Mouse (Mus musculus) MEL (cell line): ENCODE measurements around the gene Calhm6. TPM values are rescaled to one million over a fixed set of nuclear protein-coding genes. Genes with fewer than 3 reads are reported as not detected.

Source experiments
- DNase-seq: peaks from one replicate; pipeline ENCODE4 v3.0.0; 2011; ENCODE audit warnings: low read depth, low spot score
- H3K27ac ChIP-seq: 2 replicates; pipeline ENCODE4 v1.5.1; 2012; ENCODE audit warnings: low read depth, mild to moderate bottlenecking, control low read depth, low read length, moderate library complexity; ENCODE audit not compliant: control insufficient read depth
- H3K27me3 ChIP-seq, 2 experiments: fragments of 150-350 bp in 1 of 2; sonication (generic) in 1 of 2; 2 replicates each; pipeline ENCODE4 v1.6.1; 2012; ENCODE audit warnings: low read length in 2 of 2, mild to moderate bottlenecking in 2 of 2, improper control_type of control experiment in 1 of 2, moderate library complexity in 1 of 2; ENCODE audit not compliant: insufficient read depth in 2 of 2, control insufficient read depth in 1 of 2
- H3K36me3 ChIP-seq, 2 experiments: 2 replicates each; pipeline ENCODE4 v1.6.1; 2012 to 2014; ENCODE audit warnings: low read length in 2 of 2, improper control_type of control experiment in 1 of 2, inconsistent platforms in 1 of 2, mild to moderate bottlenecking in 1 of 2; ENCODE audit not compliant: insufficient read depth in 2 of 2, control insufficient read depth in 1 of 2
- H3K4me1 ChIP-seq, 2 experiments: fragments of 150-350 bp in 1 of 2; sonication (generic) in 1 of 2; 2 replicates each; pipeline ENCODE4 v1.6.1; 2012; ENCODE audit warnings: low read length in 2 of 2, improper control_type of control experiment in 1 of 2, mild to moderate bottlenecking in 1 of 2; ENCODE audit not compliant: insufficient read depth in 2 of 2, control insufficient read depth in 1 of 2
- H3K4me3 ChIP-seq, 2 experiments: fragments of 150-350 bp in 1 of 2; sonication (generic) in 1 of 2; 2 replicates each; pipeline ENCODE4 v1.5.1; 2012; ENCODE audit warnings: low read depth in 2 of 2, low read length in 2 of 2, mild to moderate bottlenecking in 2 of 2, moderate library complexity in 2 of 2, control low read depth in 1 of 2, improper control_type of control experiment in 1 of 2; ENCODE audit not compliant: control insufficient read depth in 1 of 2, insufficient read depth in 1 of 2
- H3K79me2 ChIP-seq: 2 replicates; pipeline ENCODE4 v1.6.1; 2012; ENCODE audit warnings: mild to moderate bottlenecking, low read length, moderate library complexity; ENCODE audit not compliant: control insufficient read depth, poor library complexity, insufficient read depth
- H3K9ac ChIP-seq: 2 replicates; pipeline ENCODE4 v1.6.1; 2012; ENCODE audit warnings: low read depth, mild to moderate bottlenecking, control low read depth, low read length, moderate library complexity; ENCODE audit not compliant: control insufficient read depth, poor library complexity, severe bottlenecking
- H3K9me3 ChIP-seq: fragments of 150-350 bp; sonication (generic); replicated peaks from 2 replicates; pipeline ENCODE4 v1.6.1; 2012; ENCODE audit warnings: mild to moderate bottlenecking, low read length, improper control_type of control experiment, moderate library complexity; ENCODE audit not compliant: insufficient read depth
- CHD2 ChIP-seq: IDR thresholded peaks from 2 replicates; pipeline ENCODE4 v1.6.1; 2011; ENCODE audit warnings: low read length, improper control_type of control experiment
- CTCF ChIP-seq, 3 experiments: IDR thresholded peaks in 2 of 3; conservative IDR thresholded peaks in 1 of 3; 2 replicates each; pipeline ENCODE4 v1.5.1; 2011 to 2012; ENCODE audit warnings: low read length in 3 of 3, low read depth in 2 of 3, mild to moderate bottlenecking in 2 of 3, improper control_type of control experiment in 1 of 3, inconsistent platforms in 1 of 3, mixed read lengths in 1 of 3, moderate library complexity in 1 of 3; ENCODE audit not compliant: control insufficient read depth in 1 of 3, insufficient read depth in 1 of 3, poor library complexity in 1 of 3, severe bottlenecking in 1 of 3
- ELF1 ChIP-seq: IDR thresholded peaks from 2 replicates; pipeline ENCODE4 v1.6.1; 2014; ENCODE audit warnings: low read depth, mild to moderate bottlenecking, inconsistent platforms, low read length, improper control_type of control experiment, moderate library complexity
- EP300 ChIP-seq, 2 experiments: IDR thresholded peaks; 2 replicates each; pipeline ENCODE4 v1.6.1; 2011; ENCODE audit warnings: improper control_type of control experiment in 2 of 2, low read length in 2 of 2, low read depth in 1 of 2, mild to moderate bottlenecking in 1 of 2
- ETS1 ChIP-seq: IDR thresholded peaks from 2 replicates; pipeline ENCODE4 v1.6.1; 2012; ENCODE audit warnings: low read depth, mild to moderate bottlenecking, inconsistent platforms, low read length, improper control_type of control experiment, moderate library complexity
- GATA1 ChIP-seq: IDR thresholded peaks from 2 replicates; pipeline ENCODE4 v1.6.1; 2011; ENCODE audit warnings: low read depth, low read length, improper control_type of control experiment
- HCFC1 ChIP-seq: IDR thresholded peaks from 2 replicates; pipeline ENCODE4 v1.6.1; 2012; ENCODE audit warnings: low read depth, mild to moderate bottlenecking, inconsistent platforms, low read length, improper control_type of control experiment, moderate library complexity
- KAT2A ChIP-seq: conservative IDR thresholded peaks from 2 replicates; pipeline ENCODE4 v1.6.1; 2012; ENCODE audit warnings: low read depth, low read length, improper control_type of control experiment, inconsistent platforms
- MAFK ChIP-seq: IDR thresholded peaks from 2 replicates; pipeline ENCODE4 v1.6.1; 2011; ENCODE audit warnings: low read depth, mild to moderate bottlenecking, low read length, improper control_type of control experiment, borderline replicate concordance
- MAX ChIP-seq: IDR thresholded peaks from 2 replicates; pipeline ENCODE4 v1.6.1; 2011; ENCODE audit warnings: low read length, improper control_type of control experiment
- MYC ChIP-seq: IDR thresholded peaks from 2 replicates; pipeline ENCODE4 v1.6.1; 2011; ENCODE audit warnings: low read depth, mild to moderate bottlenecking, low read length, improper control_type of control experiment, moderate library complexity
- NRF1 ChIP-seq: IDR thresholded peaks from 2 replicates; pipeline ENCODE4 v1.6.1; 2014; ENCODE audit warnings: low read depth, mild to moderate bottlenecking, inconsistent platforms, low read length, improper control_type of control experiment, moderate library complexity; ENCODE audit not compliant: poor library complexity, insufficient read depth, severe bottlenecking
- POLR2A ChIP-seq, 2 experiments: IDR thresholded peaks; 2 replicates each; pipeline ENCODE4 v1.6.1; 2011 to 2012; ENCODE audit warnings: low read length in 2 of 2, mild to moderate bottlenecking in 2 of 2, control low read depth in 1 of 2, improper control_type of control experiment in 1 of 2, low read depth in 1 of 2, moderate library complexity in 1 of 2; ENCODE audit not compliant: control insufficient read depth in 1 of 2, insufficient read depth in 1 of 2, poor library complexity in 1 of 2
- POLR2AphosphoS2 ChIP-seq: IDR thresholded peaks from 2 replicates; pipeline ENCODE4 v1.6.1; 2011; ENCODE audit warnings: low read length, improper control_type of control experiment
- RAD21 ChIP-seq: IDR thresholded peaks from 2 replicates; pipeline ENCODE4 v1.6.1; 2011; ENCODE audit warnings: mild to moderate bottlenecking, low read depth, low read length, improper control_type of control experiment
- TBP ChIP-seq: IDR thresholded peaks from 2 replicates; pipeline ENCODE4 v1.8.0; 2011; ENCODE audit warnings: low read depth, low read length, improper control_type of control experiment
- UBTF ChIP-seq: IDR thresholded peaks from 2 replicates; pipeline ENCODE4 v1.6.1; 2012; ENCODE audit warnings: low read depth, mild to moderate bottlenecking, inconsistent platforms, low read length, improper control_type of control experiment, moderate library complexity, borderline replicate concordance; ENCODE audit not compliant: insufficient read depth
- USF1 ChIP-seq: IDR thresholded peaks from 2 replicates; pipeline ENCODE4 v1.6.1; 2014; ENCODE audit warnings: low read depth, mild to moderate bottlenecking, inconsistent platforms, low read length, improper control_type of control experiment, moderate library complexity
- ZKSCAN1 ChIP-seq: IDR thresholded peaks from 2 replicates; pipeline ENCODE4 v1.6.1; 2012; ENCODE audit warnings: low read depth, mild to moderate bottlenecking, inconsistent platforms, low read length, improper control_type of control experiment, moderate library complexity
- ZNF384 ChIP-seq: IDR thresholded peaks from 2 replicates; pipeline ENCODE4 v1.6.1; 2012; ENCODE audit warnings: low read depth, mild to moderate bottlenecking, inconsistent platforms, low read length, improper control_type of control experiment
- polyA plus RNA-seq, 2 experiments: library from polyadenylated mRNA; stranded (reverse) in 1 of 2; unstranded in 1 of 2; fragments of >175 nt in 1 of 2; fragments of >200 nt in 1 of 2; gene quantifications; 2 replicates each; pipeline versions ENCODE4 v1.2.1 to v1.2.4; 2012; ENCODE audit warnings: low replicate concordance in 2 of 2, low read depth in 1 of 2; ENCODE audit not compliant: insufficient read length in 2 of 2, insufficient read depth in 1 of 2, missing spikeins in 1 of 2
- total RNA-seq: library from RNA; depleted of rRNA; stranded (reverse); fragments of 300-350 nt; gene quantifications from 2 replicates; pipeline ENCODE4 v1.2.3, GENCODE M21; 2012

Gene Calhm6
- total and polyA plus RNA-seq, 3 experiments: not detected

DNA sequence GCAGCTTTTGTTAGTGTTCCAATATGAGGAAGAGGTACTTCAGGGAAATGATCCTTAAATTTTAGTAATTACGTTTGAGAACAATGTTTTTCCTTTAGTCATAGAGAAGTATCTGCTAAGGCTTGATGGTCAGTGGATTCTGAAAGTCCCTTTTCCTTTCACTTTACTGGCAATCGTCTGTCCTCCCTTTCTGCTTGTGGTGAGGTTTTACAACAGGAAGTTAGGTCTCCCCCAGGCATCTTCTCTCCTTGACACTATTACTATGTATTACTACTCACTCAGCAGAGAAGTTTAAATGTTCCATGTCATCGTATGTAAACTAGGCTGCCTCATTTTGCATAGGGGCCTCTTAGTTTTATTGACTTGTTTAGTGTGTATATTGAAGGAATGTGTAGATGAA lies 38.3 kb downstream of the Calhm6 start:
- DNase-seq: no peak

DNA sequence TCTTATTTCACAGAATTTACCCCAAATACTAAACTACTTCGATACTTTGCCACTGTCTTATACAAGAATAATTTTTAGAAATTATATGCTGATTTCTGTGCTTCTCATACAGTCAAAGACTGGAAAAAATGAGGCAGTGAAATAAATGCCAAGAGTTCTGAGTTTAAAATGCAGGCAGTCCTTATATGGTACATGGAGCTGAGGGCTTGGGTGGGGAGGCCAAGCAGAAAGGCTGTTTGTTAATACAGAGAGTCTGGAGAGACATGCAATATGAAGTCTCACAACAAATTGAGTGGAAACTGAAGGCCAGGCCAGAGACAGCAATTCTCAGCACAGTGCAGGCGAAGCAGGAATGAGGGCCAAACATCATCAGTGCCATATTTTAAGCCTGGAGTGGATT lies 39.3 kb downstream of the Calhm6 start:
- no peak for TF ChIP-seq HCFC1
- TF ChIP-seq EP300 (IDR thresholded peaks at IDR 0.05; ENCODE audit: low read depth in 1 of 2, low read length in 2 of 2): no peak
- TF ChIP-seq UBTF: no peak
- no peak for TF ChIP-seq POLR2AphosphoS2
- no peak for TF ChIP-seq MAX
- no peak for TF ChIP-seq NRF1
- TF ChIP-seq ZNF384: no peak
- TF ChIP-seq MYC: no peak
- no peak for TF ChIP-seq USF1
- TF ChIP-seq ELF1: no peak
- no peak for TF ChIP-seq ETS1
- TF ChIP-seq MAFK: no peak
- TF ChIP-seq CTCF (IDR thresholded peaks at IDR 0.05 in 2 of 3, conservative IDR thresholded peaks at IDR 0.05 in 1 of 3; ENCODE audit: control insufficient read depth in 1 of 3, insufficient read depth in 1 of 3, low read depth in 2 of 3, low read length in 3 of 3, poor library complexity in 1 of 3, severe bottlenecking in 1 of 3): no peak
- TF ChIP-seq RAD21: no peak
- TF ChIP-seq POLR2A (IDR thresholded peaks at IDR 0.05; ENCODE audit: control insufficient read depth in 1 of 2, insufficient read depth in 1 of 2, low read depth in 1 of 2, low read length in 2 of 2, poor library complexity in 1 of 2): no peak
- no peak for TF ChIP-seq GATA1
- TF ChIP-seq TBP: no peak
- no peak for TF ChIP-seq KAT2A
- TF ChIP-seq ZKSCAN1: no peak
- no peaks in the 10 kb centered on the region for H3K4me1 ChIP-seq
- DNase-seq: no peak

More for the DNA sequence above, 38.3 kb downstream of the Calhm6 start:
- Histone ChIP-seq H3K27me3 (peaks cover 0 to 1% of the 10 kb centered on the region in 2 experiments; a peak in 2 of 4 replicates), H3K4me1 (no peaks in the 10 kb centered on the region), H3K79me2 (no peaks in the 10 kb centered on the region), H3K27ac (no peak overlapping the region), H3K36me3 (no peaks in the 10 kb centered on the region), H3K4me3 (no peak overlapping the region), H3K9ac (no peak overlapping the region), H3K9me3 (no peaks in the 10 kb centered on the region)
- TF ChIP-seq POLR2AphosphoS2: no peak
- no peak for TF ChIP-seq CHD2

More for the DNA sequence above, 39.3 kb downstream of the Calhm6 start:
- H3K27me3 ChIP-seq: peaks cover 0 to 1% of the 10 kb centered on the region in 2 experiments; a peak in 2 of 4 replicates
- H3K9ac ChIP-seq: no peak overlapping the region
- H3K4me3 ChIP-seq: no peak overlapping the region
- no peak overlapping the region for H3K27ac ChIP-seq
- no peaks in the 10 kb centered on the region for H3K9me3 ChIP-seq
- H3K79me2 ChIP-seq: no peaks in the 10 kb centered on the region
- no peaks in the 10 kb centered on the region for H3K36me3 ChIP-seq
